Mouse (Mus musculus): ENCODE results near the gene Enho. TPM values are rescaled to one million over a fixed set of nuclear protein-coding genes. Genes with fewer than 3 reads are reported as not detected.

The Enho gene
- total and polyA plus RNA-seq, 3 experiments, result 0.17 to 0.59 TPM; not detected in 1

DNA sequence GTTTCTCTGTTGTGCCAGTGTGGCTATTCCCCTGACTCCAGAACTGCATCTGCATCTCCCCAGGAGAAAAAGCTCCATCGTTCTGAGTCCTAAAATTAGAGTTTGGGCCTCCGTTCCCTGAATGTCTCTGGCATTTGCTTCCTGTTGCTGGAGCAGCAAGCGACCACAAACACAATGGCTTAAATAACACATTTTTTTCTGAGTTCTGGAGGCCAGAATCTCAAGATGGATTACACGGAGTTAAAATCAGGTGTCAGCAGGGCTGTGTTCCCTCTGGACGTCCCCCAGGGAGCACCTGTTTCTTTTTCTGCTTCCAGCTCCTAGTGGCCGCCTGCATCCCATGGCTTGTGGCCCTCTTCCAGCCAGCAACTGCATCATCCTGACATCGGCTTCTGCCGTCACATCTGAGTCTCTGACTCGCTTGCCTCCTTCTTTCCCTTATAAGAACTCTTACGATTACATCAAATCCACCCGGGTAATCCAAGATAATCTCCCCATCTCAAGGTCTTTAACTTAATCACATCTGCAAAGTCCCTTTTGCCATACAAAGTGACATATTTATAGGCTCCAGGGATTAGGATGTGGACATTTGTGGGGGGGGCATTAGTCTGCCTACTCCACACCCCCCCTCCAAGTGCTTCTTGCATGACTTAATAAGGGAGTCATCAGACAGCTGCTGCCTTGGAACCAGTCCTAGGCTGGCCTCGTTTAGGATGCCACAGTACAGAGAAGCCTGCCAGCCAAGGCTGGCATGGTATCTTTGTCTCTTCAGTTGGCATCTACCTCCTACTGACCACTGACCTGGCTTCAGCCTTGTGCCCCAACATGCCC is 21.0 kb downstream of the Enho start:
- H3K79me2 ChIP-seq (replicated peaks; ENCODE audit: control insufficient read depth, extremely low read depth, insufficient read depth, poor library complexity, severe bottlenecking), result no peaks in the 10 kb centered on the region
- dilution Hi-C loops (cut with MboI; ENCODE audit: extremely low pct_ligation_motif_present, extremely low pct_unique_long_range_greater_than_20kb, low sequenced_read_pairs) (no loop called here), in situ Hi-C loops (cut with MboI; ENCODE audit: low pct_ligation_motif_present, low pct_unique_long_range_greater_than_20kb, low sequenced_read_pairs) (no loop called here)
- H3K9ac ChIP-seq (ENCODE audit: insufficient read depth, low read depth), result no peak overlapping the region
- H3K36me3 ChIP-seq (replicated peaks in 1 of 2; ENCODE audit: control insufficient read depth in 1 of 2, insufficient read depth in 1 of 2, low read length in 1 of 2), result no peaks in the 10 kb centered on the region
- TF ChIP-seq EP300 (IDR thresholded peaks at IDR 0.05; ENCODE audit: low read length) (no peak), POLR2A (IDR thresholded peaks at IDR 0.05; ENCODE audit: low read depth, low read length) (no peak), UBTF (IDR thresholded peaks at IDR 0.05; ENCODE audit: low read depth, low read length) (no peak), POLR2AphosphoS2 (IDR thresholded peaks at IDR 0.05; ENCODE audit: low read depth, low read length) (no peak), KAT2A (IDR thresholded peaks at IDR 0.05; ENCODE audit: insufficient replicate concordance, low read length) (no peak), CHD2 (IDR thresholded peaks at IDR 0.05; ENCODE audit: low read length) (no peak), SMC3 (IDR thresholded peaks at IDR 0.05; ENCODE audit: low read depth, low read length) (no peak), ZKSCAN1 (IDR thresholded peaks at IDR 0.05; ENCODE audit: borderline replicate concordance, low read depth, low read length) (no peak), SIN3A (IDR thresholded peaks at IDR 0.05; ENCODE audit: low read length) (no peak), RCOR1 (conservative IDR thresholded peaks at IDR 0.05; ENCODE audit: low read depth, low read length) (no peak), ZC3H11A (IDR thresholded peaks at IDR 0.05; ENCODE audit: low read depth, low read length) (no peak), GABPA (IDR thresholded peaks at IDR 0.05; ENCODE audit: insufficient replicate concordance, low read depth, low read length) (no peak), ETS1 (conservative IDR thresholded peaks at IDR 0.05; ENCODE audit: low read depth, low read length) (no peak), MEF2A (IDR thresholded peaks at IDR 0.05; ENCODE audit: borderline replicate concordance, low read depth, low read length) (no peak), NELFE (IDR thresholded peaks at IDR 0.05; ENCODE audit: low read depth, low read length) (no peak), PAX5 (IDR thresholded peaks at IDR 0.05; ENCODE audit: low read length) (no peak), CHD1 (IDR thresholded peaks at IDR 0.05; ENCODE audit: low read depth, low read length) (no peak), ZMIZ1 (IDR thresholded peaks at IDR 0.05; ENCODE audit: low read depth, low read length) (no peak), TCF12 (IDR thresholded peaks at IDR 0.05; ENCODE audit: low read depth, low read length) (no peak)
- peaks cover 22% of the 10 kb centered on the region for H3K27me3 ChIP-seq (replicated peaks)
- no peak for DNase-seq (ENCODE audit: extremely low read depth)
- H3K4me3 ChIP-seq (replicated peaks in 1 of 3; ENCODE audit: low read depth in 2 of 3, low read length in 2 of 3, poor library complexity in 1 of 3), result no peak overlapping the region
- H3K9me3 ChIP-seq (replicated peaks; ENCODE audit: low read length), result no peaks in the 10 kb centered on the region
- H3K4me1 ChIP-seq (ENCODE audit: control insufficient read depth in 1 of 2, insufficient read depth in 2 of 2), result peaks cover 3 to 12% of the 10 kb centered on the region in 2 experiments; a peak in 2 of 4 replicates
- no peak overlapping the region for H3K27ac ChIP-seq (ENCODE audit: insufficient read depth, low read depth)
- no peak overlapping the region for H3K4me2 ChIP-seq (ENCODE audit: insufficient read depth, low read depth, poor library complexity, severe bottlenecking)
